Mouse (Mus musculus) ES-CJ7 (cell line): ENCODE results near the gene Scaper.

Experiments
- DNase-seq: peaks from one replicate; pipeline ENCODE4 v3.0.0; 2011; ENCODE audit warnings: low read depth, low spot score

Gene Scaper

GRCm38 (mm10) chr9:55540391-55540770, 397.5 kb downstream of the Scaper start:
- DNase-seq, result no peak

- DNase-seq, result peak; percentile 38
Measured at GRCm38 (mm10) chr9:55539661-55540390, 398.1 kb downstream of the Scaper start.

GRCm38 (mm10) chr9:55539006-55539405, 398.9 kb downstream of the Scaper start:
- no peak for DNase-seq

- peak; percentile 34 for DNase-seq
Measured at GRCm38 (mm10) chr9:55538377-55538776, 399.5 kb downstream of the Scaper start, which contains the start of gene Isl2. Gene Isl2 (plus strand): TSS chr9:55538672.

- DNase-seq, result peak; percentile 67
Measured at GRCm38 (mm10) chr9:55535907-55536306, 402.0 kb downstream of the Scaper start.

GRCm38 (mm10) chr9:55525716-55526115, 412.2 kb downstream of the Scaper start:
- DNase-seq, result peak; percentile 84

GRCm38 (mm10) chr9:55512027-55512543, 425.8 kb downstream of the Scaper start, which contains the start of gene Etfa:
Gene Etfa (minus strand): TSS chr9:55512243.
- peak; percentile 97 for DNase-seq

GRCm38 (mm10) chr9:55511521-55511993, 426.4 kb downstream of the Scaper start:
- peak; percentile 62 for DNase-seq

GRCm38 (mm10) chr9:55510651-55511235, 427.2 kb downstream of the Scaper start:
- no peak for DNase-seq

GRCm38 (mm10) chr9:55509731-55510130, 428.2 kb downstream of the Scaper start:
- DNase-seq, result no peak

GRCm38 (mm10) chr9:55508701-55509100, 429.2 kb downstream of the Scaper start:
- DNase-seq, result no peak

GRCm38 (mm10) chr9:55507922-55508321, 430.0 kb downstream of the Scaper start:
- no peak for DNase-seq
